Mouse (Mus musculus): ENCODE measurements around the gene Gpr45.
"Not testable (repeated sequence)": the region's sequence is repeated elsewhere in the genome, so short reads cannot be mapped to it uniquely, and the experiment has no call there.

Gpr45 gene

GRCm38 (mm10) chr1:42952734-42953481 lies at the start of gene Gpr45:
Gene Gpr45 (plus strand): TSS chr1:42952872.
- DNase-seq (ENCODE audit: low spot score in 2 of 2): peak in 1 of 2 experiments; percentile 61

- no peak for DNase-seq (ENCODE audit: low spot score in 2 of 2)
Observed at GRCm38 (mm10) chr1:42905148-42905547, 47.5 kb upstream of the Gpr45 start.

DNA sequence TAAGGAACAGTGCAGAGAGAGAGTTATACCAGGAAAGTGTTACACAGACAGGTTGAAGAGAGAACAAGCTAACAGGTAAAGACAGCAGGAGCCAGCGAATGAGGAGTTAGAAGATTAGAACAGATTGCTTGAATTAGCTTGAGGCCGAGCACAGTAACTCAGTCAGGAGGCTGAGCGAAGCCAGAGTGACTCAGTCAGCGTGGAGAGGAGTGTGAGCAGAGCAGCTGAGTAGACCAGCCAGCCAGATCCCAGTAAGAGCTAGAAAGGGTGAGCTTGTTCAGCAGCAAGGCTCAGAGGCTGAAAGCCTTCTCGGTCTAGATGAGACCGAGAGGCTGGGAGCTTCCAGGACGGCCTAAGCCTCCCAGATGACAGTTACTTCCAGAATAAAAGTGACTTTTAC lies 46.0 kb upstream of the Gpr45 start:
- no peak for DNase-seq (ENCODE audit: low spot score in 2 of 2)

DNA sequence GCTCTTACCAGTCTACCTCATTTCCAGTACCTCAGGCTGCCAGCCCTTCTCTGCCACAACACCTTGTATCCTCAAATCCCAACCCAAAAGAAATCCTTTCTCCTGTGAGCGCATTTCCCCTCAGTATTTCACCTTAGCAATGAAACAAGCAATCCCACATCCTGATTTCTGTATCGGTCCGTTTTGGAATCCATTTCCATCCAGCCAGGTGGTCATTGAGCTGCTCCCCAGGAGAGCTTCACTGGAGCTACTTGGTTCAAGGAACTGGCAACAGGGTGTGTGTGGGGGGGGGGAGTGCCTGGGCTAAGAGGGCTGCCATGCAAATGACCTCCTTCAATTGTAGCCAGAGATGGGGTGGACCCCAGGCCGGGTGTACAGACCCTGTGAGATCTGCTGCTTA lies 45.5 kb upstream of the Gpr45 start:
- DNase-seq (ENCODE audit: low spot score in 2 of 2): no peak

- DNase-seq (ENCODE audit: low spot score in 2 of 2): no peak
Observed at GRCm38 (mm10) chr1:42915062-42915461, 37.6 kb upstream of the Gpr45 start.

GRCm38 (mm10) chr1:42916719-42917118 lies 36.0 kb upstream of the Gpr45 start:
- DNase-seq (ENCODE audit: low spot score in 2 of 2): no peak

DNA sequence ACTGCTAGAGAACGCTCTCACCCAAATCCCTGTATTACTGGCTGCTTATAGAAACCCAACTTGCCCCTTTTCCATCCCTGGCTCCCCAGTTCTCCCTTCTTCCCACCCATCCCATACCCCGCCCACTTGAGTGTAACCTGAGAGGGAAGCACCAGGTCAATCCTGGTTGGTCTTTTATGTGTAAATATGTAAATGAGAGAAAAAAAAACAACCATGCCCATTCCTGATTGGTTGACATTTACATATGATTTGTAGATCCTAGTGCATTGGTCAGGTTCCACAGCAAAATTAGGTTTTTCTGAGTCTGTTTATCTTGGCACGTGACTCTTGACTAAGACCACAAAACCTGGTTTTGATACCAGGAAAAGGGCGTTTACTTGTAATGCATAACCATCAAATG lies 34.8 kb upstream of the Gpr45 start:
- no peak for DNase-seq (ENCODE audit: low spot score in 2 of 2)

GRCm38 (mm10) chr1:42923924-42924323 lies 28.7 kb upstream of the Gpr45 start:
- no peak for DNase-seq (ENCODE audit: low spot score in 2 of 2)

DNA sequence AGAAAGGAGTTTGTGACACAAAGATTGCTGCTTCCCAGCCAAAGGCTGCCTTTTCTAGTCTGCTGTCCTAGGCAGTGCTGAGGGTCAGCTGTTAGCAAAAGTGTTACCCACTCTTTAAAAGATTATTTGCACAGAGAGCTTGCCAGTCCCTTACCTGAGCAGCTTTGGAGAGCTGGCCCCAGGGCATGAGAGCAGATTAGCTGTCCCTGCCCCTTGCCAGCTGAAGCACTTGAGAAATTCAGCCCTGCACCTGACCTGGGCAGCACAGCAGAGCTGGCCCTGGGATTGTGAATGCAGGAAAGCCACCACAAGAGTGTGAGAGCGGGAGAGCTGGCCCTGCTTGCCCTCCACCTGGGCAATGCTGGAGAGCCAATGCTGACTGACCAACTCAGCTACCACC lies 19.1 kb upstream of the Gpr45 start:
- DNase-seq (ENCODE audit: low spot score in 2 of 2): no peak

GRCm38 (mm10) chr1:42948486-42948885 lies 4.2 kb upstream of the Gpr45 start:
- DNase-seq (ENCODE audit: low spot score in 2 of 2): peak in 1 of 2 experiments; percentile 17

- no peak for DNase-seq (ENCODE audit: low spot score in 2 of 2)
Observed at GRCm38 (mm10) chr1:42953482-42953822, 780 bp downstream of the Gpr45 start.

GRCm38 (mm10) chr1:42956828-42957227 lies 4.2 kb downstream of the Gpr45 start:
- no peak for DNase-seq (ENCODE audit: low spot score in 2 of 2)

DNA sequence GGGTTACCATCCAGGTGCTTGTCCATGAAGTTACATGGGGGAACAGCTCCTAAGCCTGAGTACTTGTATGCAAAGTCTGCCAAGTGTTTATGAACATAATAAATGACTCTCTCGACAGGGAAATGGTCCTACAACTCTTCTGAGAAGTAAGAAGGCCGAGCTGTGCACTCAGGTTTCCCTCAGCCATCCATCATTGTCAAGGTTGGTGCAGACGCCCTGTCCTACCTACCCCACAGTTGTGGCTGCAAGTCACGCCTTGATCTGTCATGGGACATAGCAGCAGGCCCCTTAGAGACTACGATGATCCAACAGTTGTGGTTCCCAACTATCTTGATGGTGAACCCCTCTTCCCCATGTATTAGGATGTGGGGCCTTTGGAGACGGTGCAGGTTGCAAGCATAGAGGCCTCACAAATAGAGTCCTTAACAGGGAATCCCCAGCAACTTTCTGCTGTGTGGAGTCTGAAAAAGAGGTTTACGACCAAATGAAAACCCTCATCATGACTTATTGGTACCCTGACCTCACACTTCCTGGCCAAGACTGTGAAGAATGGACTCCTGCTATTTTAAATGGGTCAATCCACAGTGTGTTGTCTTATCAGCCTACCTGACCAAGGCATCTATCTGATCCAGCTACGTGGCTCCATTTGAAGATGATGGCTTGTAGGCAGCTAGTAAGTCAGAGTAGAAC lies 30.6 kb downstream of the Gpr45 start:
- DNase-seq (ENCODE audit: low spot score in 2 of 2): no peak

GRCm38 (mm10) chr1:42984119-42984518 lies 31.4 kb downstream of the Gpr45 start:
- no peak for DNase-seq (ENCODE audit: low spot score in 2 of 2)

- no peak for DNase-seq (ENCODE audit: low spot score in 2 of 2)
Observed at GRCm38 (mm10) chr1:42988996-42989395, 36.3 kb downstream of the Gpr45 start.

DNA sequence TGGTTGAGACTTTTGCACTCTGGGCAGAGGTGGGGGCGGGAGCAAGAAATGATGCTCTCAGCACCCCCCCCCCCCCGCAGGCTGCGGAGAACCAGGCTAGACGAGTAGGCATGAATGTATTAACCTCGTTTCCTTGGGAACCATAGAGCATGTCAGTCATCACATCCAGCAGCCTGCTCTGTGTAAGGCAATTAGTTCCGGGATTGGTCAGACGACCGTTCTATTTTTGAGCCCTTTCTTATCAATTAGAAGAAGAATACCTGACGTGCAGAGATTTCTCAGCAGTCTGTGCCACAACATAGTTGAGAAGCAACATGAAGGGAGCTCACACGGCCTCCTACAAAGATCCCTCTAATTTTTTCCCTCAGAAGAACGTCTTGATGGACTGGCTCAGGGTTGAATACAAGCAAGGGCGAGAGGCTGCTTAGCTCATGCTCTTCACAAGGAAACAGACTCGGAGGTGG lies 53.4 kb downstream of the Gpr45 start:
- DNase-seq (ENCODE audit: low spot score in 2 of 2): no peak

GRCm38 (mm10) chr1:43006524-43006923 lies 53.9 kb downstream of the Gpr45 start:
- no peak for DNase-seq (ENCODE audit: low spot score in 2 of 2)

DNA sequence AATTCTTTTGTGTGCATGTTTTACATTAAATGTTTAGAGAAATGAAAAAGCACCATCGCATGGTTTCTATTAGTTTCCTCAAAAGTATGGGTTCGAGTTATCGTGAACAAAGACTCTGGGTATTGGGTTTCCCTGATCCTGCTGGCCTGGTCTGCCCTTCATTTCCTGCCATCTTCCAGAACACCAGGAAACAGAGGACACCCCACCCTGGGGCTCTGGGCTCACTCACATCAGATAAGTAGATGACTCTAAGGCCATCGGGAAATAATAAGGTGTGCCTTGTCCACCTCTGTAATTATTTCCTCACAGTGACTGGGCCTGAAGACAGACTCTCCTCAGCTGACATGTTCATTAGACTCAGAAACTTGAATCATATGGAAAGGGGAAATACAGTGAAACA lies 57.8 kb downstream of the Gpr45 start:
- DNase-seq (ENCODE audit: low spot score in 2 of 2): no peak

DNA sequence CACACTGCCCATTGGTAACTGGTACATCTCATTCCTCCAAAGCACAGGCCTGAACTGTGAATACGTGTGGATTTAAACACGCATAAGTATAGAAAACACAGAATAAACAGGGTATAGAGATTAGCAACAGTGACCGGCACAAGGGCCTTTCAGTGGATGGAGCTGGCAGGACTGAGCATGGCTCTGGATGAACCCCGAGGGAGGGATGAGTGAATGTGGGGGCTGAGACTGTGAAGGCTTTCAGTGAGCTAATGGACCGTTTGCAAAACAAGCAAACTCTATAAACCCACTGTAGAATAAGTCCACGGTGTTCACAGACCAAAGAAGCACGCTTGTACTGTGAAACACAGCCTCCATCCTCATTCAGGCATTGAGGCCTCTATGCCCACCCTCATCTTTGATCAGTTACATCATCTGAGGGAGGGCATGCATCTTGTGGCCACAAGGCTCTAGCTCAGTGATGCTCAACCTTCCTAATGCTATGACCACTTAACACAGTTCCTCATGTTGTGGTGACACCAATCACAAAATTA lies 62.5 kb downstream of the Gpr45 start:
- not testable (repeated sequence) for DNase-seq (ENCODE audit: low spot score in 2 of 2)

GRCm38 (mm10) chr1:43036014-43036413 lies 83.3 kb downstream of the Gpr45 start:
- no peak for DNase-seq (ENCODE audit: low spot score in 2 of 2)

- DNase-seq (ENCODE audit: low spot score in 2 of 2): no peak
Observed at GRCm38 (mm10) chr1:43042271-43042670, 89.6 kb downstream of the Gpr45 start.

DNA sequence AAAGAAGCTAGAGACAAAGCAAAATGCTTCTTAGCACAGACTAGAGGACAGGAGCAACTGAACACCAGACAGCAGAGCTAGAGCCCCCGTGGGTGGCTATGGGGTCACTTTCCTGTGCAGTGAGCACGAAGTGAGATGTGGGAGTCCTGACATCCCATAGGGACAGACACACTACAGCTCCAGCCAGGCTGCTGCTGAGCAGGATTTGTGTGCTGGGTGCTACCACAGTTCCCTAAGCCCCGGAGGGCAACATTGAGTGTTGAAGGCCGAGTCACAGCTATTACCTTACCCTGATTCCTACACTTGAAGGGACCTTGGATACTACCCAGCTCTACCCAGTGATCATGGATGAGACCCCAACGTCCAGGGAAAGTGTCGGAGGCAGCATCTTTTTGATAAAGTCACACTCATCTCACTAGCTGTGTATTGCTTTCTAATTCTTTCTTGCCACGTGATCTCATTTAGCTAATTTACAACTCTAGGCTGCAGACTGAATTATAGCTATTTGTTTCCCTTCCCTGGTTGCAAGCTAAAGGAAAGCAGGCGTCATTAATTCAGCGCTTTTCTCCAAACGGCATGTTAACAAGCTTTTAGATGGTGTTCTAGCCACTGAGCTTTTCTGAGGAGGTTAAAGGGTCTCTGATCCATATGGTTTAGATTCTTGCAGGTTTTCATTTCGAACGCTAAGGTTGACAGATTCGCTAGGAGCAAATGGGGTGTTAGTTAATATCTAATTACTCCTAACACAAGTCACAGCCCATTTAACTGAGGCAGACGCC lies 92.7 kb downstream of the Gpr45 start:
- no peak for DNase-seq (ENCODE audit: low spot score in 2 of 2)
